Mouse (Mus musculus): ENCODE measurements around the gene Vmn2r90. TPM values are rescaled to one million over a fixed set of nuclear protein-coding genes. Genes with fewer than 3 reads are reported as not detected.
"Not testable (repeated sequence)": the region's sequence is repeated elsewhere in the genome, so short reads cannot be mapped to it uniquely, and the experiment has no call there.

Gene Vmn2r90
- polyA plus RNA-seq (2015; fragmentation: Nextera tagmentation; extraction: Ambion mirVana) = 0.08 TPM in 1 of 2 replicates, not detected in the other

DNA sequence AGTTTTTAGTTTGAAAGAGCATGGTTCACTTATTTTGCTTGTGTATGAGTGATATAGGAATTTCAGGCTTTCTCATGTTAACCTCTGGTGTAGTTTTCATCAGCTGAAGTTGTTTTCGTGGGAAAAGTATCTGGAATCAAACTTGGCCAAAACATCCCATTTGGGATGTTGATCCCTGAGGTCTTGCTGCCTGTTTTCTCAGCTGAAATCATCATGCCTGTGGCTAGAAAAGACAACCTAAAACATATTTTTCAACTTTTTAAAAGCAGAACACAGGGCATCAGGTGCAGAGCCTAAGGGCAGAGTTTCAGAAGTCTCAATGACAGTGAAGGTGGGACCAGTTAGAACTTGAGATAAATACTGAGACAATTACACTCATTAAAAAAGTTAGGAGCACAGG, at the start of gene Vmn2r90:
TSS of gene Vmn2r90 (plus strand) at position 301 of the 400 bp plus-strand sequence.
- no peak within 1 kb of the TSS for H3K4me2 ChIP-seq (ENCODE audit: low read length)
- no peak within 1 kb of the TSS for H3K4me3 ChIP-seq (replicated peaks; ENCODE audit: low read length)
- no peaks in the 10 kb centered on the region for H3K9me3 ChIP-seq (ENCODE audit: control insufficient read depth, low read length)
- no peaks in the 10 kb centered on the region for H3K36me3 ChIP-seq (ENCODE audit: control insufficient read depth, insufficient read depth)
- H3K27ac ChIP-seq (ENCODE audit: low read length) = no peak within 1 kb of the TSS
- no peaks in the 10 kb centered on the region for H3K27me3 ChIP-seq (replicated peaks; ENCODE audit: control insufficient read depth, insufficient read depth, low read length)
- no peak for ATAC-seq
- 65% methylated on average over 1 of the region's 1 CpGs for WGBS
- H3K4me1 ChIP-seq (replicated peaks; ENCODE audit: control insufficient read depth, insufficient read depth, low read length) = no peaks in the 10 kb centered on the region
- no peak within 1 kb of the TSS for H3K9ac ChIP-seq (replicated peaks; ENCODE audit: low read depth, low read length)

DNA sequence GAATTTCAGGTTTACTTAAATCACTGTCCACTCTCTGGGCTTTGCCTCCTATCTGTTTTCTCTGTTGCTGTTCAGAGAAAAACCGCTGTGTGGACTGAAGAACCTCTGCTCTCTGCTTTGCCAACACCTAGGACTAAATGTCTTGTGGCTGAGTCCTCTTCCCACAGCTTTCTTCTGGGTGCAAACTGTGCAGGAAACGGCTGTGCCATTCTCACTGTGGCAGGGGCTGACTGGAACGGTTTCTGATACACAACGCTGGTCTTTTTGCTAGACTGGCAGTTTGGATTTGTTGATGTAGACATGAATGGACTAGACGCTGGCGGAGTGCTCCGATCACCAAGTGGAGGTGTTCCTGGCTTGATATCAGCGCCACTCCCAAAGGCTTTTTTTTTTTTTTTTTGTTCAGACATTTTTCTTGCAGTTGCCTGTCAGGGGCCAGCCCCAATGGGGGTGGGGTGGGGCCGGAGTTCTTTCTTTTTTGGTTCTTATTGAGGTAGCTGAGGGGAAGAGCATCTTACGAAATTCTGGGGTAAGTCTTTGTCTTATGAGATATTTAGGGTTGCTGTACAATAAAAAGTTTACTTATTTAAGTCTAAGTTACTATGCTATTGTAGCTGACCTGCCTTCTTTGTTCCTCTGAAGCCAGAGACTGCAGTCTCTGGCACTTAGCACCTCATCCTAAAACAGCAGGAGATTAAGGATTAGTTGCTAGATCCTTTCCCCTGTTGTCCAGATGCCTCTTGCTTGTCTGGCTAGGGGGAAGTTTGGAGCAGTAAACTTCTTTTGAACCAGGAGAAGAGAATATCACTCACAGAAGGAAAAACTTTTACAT, 48.3 kb upstream of the Vmn2r90 start:
- peak; percentile 38; the same call in 1 of the 2 replicates for ATAC-seq
- WGBS = 11% methylated on average over 10 of the region's 10 CpGs
- Histone ChIP-seq H3K9me3 (ENCODE audit: control insufficient read depth, low read length) (no peaks in the 10 kb centered on the region), H3K4me2 (ENCODE audit: low read length) (peak overlapping the region; percentile 28), H3K27me3 (replicated peaks; ENCODE audit: control insufficient read depth, insufficient read depth, low read length) (no peaks in the 10 kb centered on the region), H3K27ac (ENCODE audit: low read length) (no peak overlapping the region), H3K36me3 (ENCODE audit: control insufficient read depth, insufficient read depth) (no peaks in the 10 kb centered on the region), H3K9ac (replicated peaks; ENCODE audit: low read depth, low read length) (no peak overlapping the region), H3K4me3 (replicated peaks; ENCODE audit: low read length) (peak overlapping the region; percentile 11; the same call in 1 of the 2 replicates), H3K4me1 (replicated peaks; ENCODE audit: control insufficient read depth, insufficient read depth, low read length) (peaks cover 10% of the 10 kb centered on the region; the same call in 1 of the 2 replicates)

DNA sequence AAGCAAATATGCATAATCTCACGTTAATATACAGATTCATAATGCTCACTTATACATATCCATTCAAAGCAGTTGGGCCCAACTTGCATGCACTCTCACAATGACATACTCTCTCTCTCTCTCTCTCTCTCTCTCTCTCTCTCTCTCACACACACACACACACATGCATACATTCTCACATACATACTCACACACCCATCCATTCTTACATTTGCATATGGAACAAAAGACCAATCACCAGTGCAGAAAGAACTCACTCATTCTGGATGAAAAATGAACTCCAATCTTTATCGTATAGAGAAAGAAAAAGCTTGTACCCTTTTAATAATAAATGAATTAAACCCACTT, 47.7 kb upstream of the Vmn2r90 start:
- Histone ChIP-seq H3K4me3 (replicated peaks; ENCODE audit: low read length) (no peak overlapping the region), H3K27me3 (replicated peaks; ENCODE audit: control insufficient read depth, insufficient read depth, low read length) (no peaks in the 10 kb centered on the region), H3K36me3 (ENCODE audit: control insufficient read depth, insufficient read depth) (no peaks in the 10 kb centered on the region), H3K27ac (ENCODE audit: low read length) (no peak overlapping the region), H3K4me1 (replicated peaks; ENCODE audit: control insufficient read depth, insufficient read depth, low read length) (peaks cover 10% of the 10 kb centered on the region; the same call in 1 of the 2 replicates), H3K9ac (replicated peaks; ENCODE audit: low read depth, low read length) (no peak overlapping the region), H3K4me2 (ENCODE audit: low read length) (no peak overlapping the region), H3K9me3 (ENCODE audit: control insufficient read depth, low read length) (no peaks in the 10 kb centered on the region)
- WGBS = 12% methylated on average over 2 of the region's 2 CpGs
- no peak for ATAC-seq

- 53% methylated on average over 1 of the region's 1 CpGs for WGBS
- Histone ChIP-seq H3K4me1 (replicated peaks; ENCODE audit: control insufficient read depth, insufficient read depth, low read length) (0 out of 2 replicates have a peak, but pooled peaks cover 3% of the 10 kb centered on the region), H3K4me2 (ENCODE audit: low read length) (no peak overlapping the region), H3K9ac (replicated peaks; ENCODE audit: low read depth, low read length) (no peak overlapping the region), H3K27me3 (replicated peaks; ENCODE audit: control insufficient read depth, insufficient read depth, low read length) (no peaks in the 10 kb centered on the region), H3K9me3 (ENCODE audit: control insufficient read depth, low read length) (no peaks in the 10 kb centered on the region), H3K27ac (ENCODE audit: low read length) (no peak overlapping the region), H3K4me3 (replicated peaks; ENCODE audit: low read length) (no peak overlapping the region), H3K36me3 (ENCODE audit: control insufficient read depth, insufficient read depth) (no peaks in the 10 kb centered on the region)
- ATAC-seq = no peak
Measured at GRCm38 (mm10) chr17:17678781-17679180, 24.8 kb upstream of the Vmn2r90 start.

DNA sequence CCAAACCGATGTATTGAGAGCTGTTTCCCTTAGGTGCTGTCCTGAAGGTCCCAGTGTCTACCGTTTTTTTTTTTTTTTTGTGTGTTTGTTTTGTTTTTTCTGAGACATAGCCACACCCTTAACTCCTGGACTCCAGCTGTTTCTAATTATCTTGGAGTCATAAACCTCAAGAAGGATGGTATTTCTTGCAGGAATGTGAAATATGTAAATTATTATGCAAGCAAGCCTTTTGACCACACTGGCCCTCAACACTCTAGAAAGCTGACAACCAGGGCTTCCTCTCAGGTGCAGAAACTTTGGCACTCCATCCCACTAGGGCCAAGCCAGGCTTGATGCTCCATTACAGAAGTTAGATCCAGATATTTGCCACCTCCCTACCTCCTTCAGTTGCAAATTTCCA, 12.9 kb upstream of the Vmn2r90 start:
- Histone ChIP-seq H3K27me3 (replicated peaks; ENCODE audit: control insufficient read depth, insufficient read depth, low read length) (no peaks in the 10 kb centered on the region), H3K36me3 (ENCODE audit: control insufficient read depth, insufficient read depth) (no peaks in the 10 kb centered on the region), H3K9ac (replicated peaks; ENCODE audit: low read depth, low read length) (no peak overlapping the region), H3K4me2 (ENCODE audit: low read length) (no peak overlapping the region), H3K27ac (ENCODE audit: low read length) (no peak overlapping the region), H3K4me3 (replicated peaks; ENCODE audit: low read length) (no peak overlapping the region), H3K9me3 (ENCODE audit: control insufficient read depth, low read length) (no peaks in the 10 kb centered on the region), H3K4me1 (replicated peaks; ENCODE audit: control insufficient read depth, insufficient read depth, low read length) (no peaks in the 10 kb centered on the region)
- no peak for ATAC-seq
- WGBS = 73% methylated on average over 2 of the region's 2 CpGs

GRCm38 (mm10) chr17:17732396-17732795, 28.8 kb downstream of the Vmn2r90 start:
- ATAC-seq; H3K4me1 ChIP-seq (replicated peaks; ENCODE audit: control insufficient read depth, insufficient read depth, low read length): not testable (repeated sequence)
- 84% methylated on average over 4 of the region's 4 CpGs for WGBS

GRCm38 (mm10) chr17:17738635-17739034, 35.1 kb downstream of the Vmn2r90 start:
- Histone ChIP-seq H3K4me1 (replicated peaks; ENCODE audit: control insufficient read depth, insufficient read depth, low read length) (no peaks in the 10 kb centered on the region), H3K27me3 (replicated peaks; ENCODE audit: control insufficient read depth, insufficient read depth, low read length) (no peaks in the 10 kb centered on the region), H3K36me3 (ENCODE audit: control insufficient read depth, insufficient read depth) (no peaks in the 10 kb centered on the region), H3K4me3 (replicated peaks; ENCODE audit: low read length) (no peak overlapping the region), H3K9me3 (ENCODE audit: control insufficient read depth, low read length) (no peaks in the 10 kb centered on the region; the same call in 1 of the 2 replicates), H3K4me2 (ENCODE audit: low read length) (no peak overlapping the region), H3K27ac (ENCODE audit: low read length) (no peak overlapping the region), H3K9ac (replicated peaks; ENCODE audit: low read depth, low read length) (no peak overlapping the region)
- no peak for ATAC-seq
- 96% methylated on average over 1 of the region's 1 CpGs for WGBS

More at GRCm38 (mm10) chr17:17732396-17732795, 28.8 kb downstream of the Vmn2r90 start:
- H3K9me3 ChIP-seq (ENCODE audit: control insufficient read depth, low read length); H3K36me3 ChIP-seq (ENCODE audit: control insufficient read depth, insufficient read depth); H3K4me2 ChIP-seq (ENCODE audit: low read length); H3K27me3 ChIP-seq (replicated peaks; ENCODE audit: control insufficient read depth, insufficient read depth, low read length); H3K9ac ChIP-seq (replicated peaks; ENCODE audit: low read depth, low read length); H3K4me3 ChIP-seq (replicated peaks; ENCODE audit: low read length); H3K27ac ChIP-seq (ENCODE audit: low read length): not testable (repeated sequence)

DNA sequence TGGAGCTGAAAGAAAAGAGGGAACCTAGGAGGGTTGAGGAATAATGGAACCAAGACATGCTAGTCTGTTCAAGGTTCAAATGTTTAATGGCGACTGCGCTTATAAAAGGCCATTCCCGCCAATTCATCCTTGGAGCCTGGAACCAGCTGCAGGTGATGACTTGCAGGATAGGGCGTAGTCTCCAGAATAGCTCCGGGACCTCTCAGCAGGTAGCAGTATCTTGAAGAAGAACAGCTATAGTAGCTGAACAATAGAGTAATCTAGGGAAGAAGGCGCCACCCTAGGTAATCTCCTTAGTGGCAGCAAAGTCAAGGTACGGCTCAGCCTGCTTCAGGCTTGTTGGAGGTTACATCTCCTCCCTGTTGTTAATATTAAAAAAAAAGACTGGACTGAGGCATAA, 35.8 kb downstream of the Vmn2r90 start:
- not testable (repeated sequence) for H3K4me1 ChIP-seq (replicated peaks; ENCODE audit: control insufficient read depth, insufficient read depth, low read length); H3K27ac ChIP-seq (ENCODE audit: low read length); H3K27me3 ChIP-seq (replicated peaks; ENCODE audit: control insufficient read depth, insufficient read depth, low read length); H3K36me3 ChIP-seq (ENCODE audit: control insufficient read depth, insufficient read depth); ATAC-seq; H3K9ac ChIP-seq (replicated peaks; ENCODE audit: low read depth, low read length); H3K9me3 ChIP-seq (ENCODE audit: control insufficient read depth, low read length); H3K4me2 ChIP-seq (ENCODE audit: low read length); H3K4me3 ChIP-seq (replicated peaks; ENCODE audit: low read length)
- 96% methylated on average over 7 of the region's 7 CpGs for WGBS

GRCm38 (mm10) chr17:17739936-17740335, 36.4 kb downstream of the Vmn2r90 start:
- not testable (repeated sequence) for H3K27ac ChIP-seq (ENCODE audit: low read length); H3K4me3 ChIP-seq (replicated peaks; ENCODE audit: low read length); ATAC-seq; H3K9me3 ChIP-seq (ENCODE audit: control insufficient read depth, low read length); H3K27me3 ChIP-seq (replicated peaks; ENCODE audit: control insufficient read depth, insufficient read depth, low read length); H3K9ac ChIP-seq (replicated peaks; ENCODE audit: low read depth, low read length); H3K36me3 ChIP-seq (ENCODE audit: control insufficient read depth, insufficient read depth); H3K4me1 ChIP-seq (replicated peaks; ENCODE audit: control insufficient read depth, insufficient read depth, low read length); H3K4me2 ChIP-seq (ENCODE audit: low read length)
- 82% methylated on average over 5 of the region's 5 CpGs for WGBS

Measured in forebrain, embryonic 16.5 days (tissue).